ENCODE assay signal across 23 mouse cellular contexts in genomic region chr5:142716056-142716455, GRCm38 (mm10). TPM values are rescaled to one million over a fixed set of nuclear protein-coding genes. Genes with fewer than 3 reads are reported as not detected.
"Had no signal": no experiment of that assay in that cellular context is flagged by ENCODE, and none has a peak within 500 bp of the region (broad histone marks: within the 10 kb centered on the region; RNA-seq: fewer than 3 reads in every experiment).

No protein-coding gene starts in this region.

- H3K4me2 ChIP-seq: limb, embryonic 12.5 days; limb, embryonic 15.5 days; liver, embryonic 11.5 days; liver, embryonic 15.5 days; lung, embryonic 15.5 days; midbrain, embryonic 13.5 days; neural tube, embryonic 13.5 days; stomach, embryonic 15.5 days had no signal

- H3K4me3 ChIP-seq: layer of hippocampus, adult 2 months; limb, embryonic 12.5 days; limb, embryonic 15.5 days; liver, embryonic 15.5 days; lung, embryonic 15.5 days; megakaryocyte, embryonic 14.5 days; midbrain, embryonic 10.5 days; midbrain, embryonic 13.5 days; myocyte; neural tube, embryonic 13.5 days; stomach, embryonic 15.5 days had no signal

- H3K27ac ChIP-seq: kidney, postnatal 0 days; layer of hippocampus, adult 2 months; limb, embryonic 12.5 days; limb, embryonic 15.5 days; liver, embryonic 15.5 days; lung, embryonic 15.5 days; midbrain, embryonic 13.5 days; neural tube, embryonic 13.5 days; stomach, embryonic 15.5 days had no signal

- DNase-seq: layer of hippocampus, adult 9-11 months; lung, adult 18-20 months; lung, postnatal 10 days; lung, postnatal 36 days; retina, postnatal 1 day; right cerebral cortex, postnatal 25 days; spleen, adult 18-20 months; thymus, adult 18-20 months; thymus, postnatal 14 days had no signal

- H3K9ac ChIP-seq: limb, embryonic 12.5 days; limb, embryonic 15.5 days; liver, embryonic 15.5 days; lung, embryonic 15.5 days; neural tube, embryonic 13.5 days; stomach, embryonic 15.5 days had no signal

- H3K4me1 ChIP-seq: liver, embryonic 15.5 days; lung, embryonic 15.5 days; megakaryocyte, embryonic 14.5 days; midbrain, embryonic 13.5 days; neural tube, embryonic 13.5 days; stomach, embryonic 15.5 days had no signal

- H3K9me3 ChIP-seq: limb, embryonic 15.5 days; lung, embryonic 15.5 days; midbrain, embryonic 13.5 days; neural tube, embryonic 13.5 days; stomach, embryonic 15.5 days had no signal

- ATAC-seq: midbrain, embryonic 13.5 days; midbrain, embryonic 16.5 days had no signal

- H3K27me3 ChIP-seq: limb, embryonic 12.5 days; limb, embryonic 15.5 days; liver, embryonic 15.5 days; lung, embryonic 15.5 days; midbrain, embryonic 13.5 days; neural tube, embryonic 13.5 days; stomach, embryonic 15.5 days had no signal

- H3K36me3 ChIP-seq: limb, embryonic 15.5 days; liver, embryonic 15.5 days; lung, embryonic 15.5 days; stomach, embryonic 15.5 days had no signal

RNA-seq across cellular contexts. Expression of gene Slc29a4, which starts 23.7 kb away (rescaled TPM):
- polyA plus RNA-seq: myocyte had no signal
